Mouse (Mus musculus) thymus, postnatal 0 days (tissue): Measurements from ENCODE around the gene Plac1. TPM values are rescaled to one million over a fixed set of nuclear protein-coding genes. Genes with fewer than 3 reads are reported as not detected.
A peak's percentile ranks its signal among the peaks of the same experiment; 100 is the strongest.

Experiments
- DNase-seq: peaks from one replicate; pipeline ENCODE4 v3.0.0-alpha.2; 2015; ENCODE audit warnings: low spot score
- polyA plus RNA-seq: library from polyadenylated mRNA; unstranded; fragments of >200 nt; fragmentation: Nextera tagmentation; extraction: Ambion mirVana; gene quantifications from 2 replicates; pipeline ENCODE4 v1.2.1, GENCODE M21; 2015

Gene Plac1
- polyA plus RNA-seq, 1 experiment from 2014 or later = 0.92 TPM

DNA sequence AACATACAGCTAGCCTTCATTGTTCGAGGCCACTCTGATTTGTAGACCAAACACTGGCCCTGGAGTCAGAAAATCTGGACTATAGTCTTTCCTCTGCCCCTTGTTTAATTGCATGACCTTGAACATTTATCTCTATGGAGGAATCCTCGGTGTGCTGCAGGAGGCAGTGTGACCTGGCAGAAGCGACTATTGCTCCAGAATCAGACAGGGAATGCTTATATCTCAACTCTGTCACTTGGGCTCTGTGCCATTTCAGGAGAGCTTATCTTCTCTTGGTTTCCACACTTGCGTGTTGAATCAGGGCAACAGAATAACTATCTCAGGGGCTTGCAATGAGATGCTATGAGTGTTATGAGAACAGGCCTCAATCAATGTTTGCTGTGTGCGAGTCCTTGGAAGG, 38.3 kb downstream of the Plac1 start:
- DNase-seq = no peak

DNA sequence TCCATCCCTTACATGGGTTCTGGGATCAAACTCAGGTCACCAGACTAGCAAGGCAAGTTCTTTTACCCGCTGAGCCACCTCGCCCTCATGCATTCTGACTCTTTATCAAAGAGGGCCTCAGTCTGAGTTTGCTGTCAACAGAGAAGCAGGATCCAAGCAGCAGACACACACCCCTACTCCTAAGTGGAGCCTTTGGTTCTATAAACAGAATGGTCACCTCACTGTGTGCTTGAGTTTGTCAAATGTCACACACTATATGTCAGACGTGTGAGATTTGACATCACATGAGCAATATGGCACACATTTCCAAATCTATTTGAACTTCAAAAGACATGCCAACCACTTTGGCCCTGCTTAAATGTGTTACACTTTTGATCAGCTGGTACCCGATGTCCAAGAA, 42.2 kb downstream of the Plac1 start:
- DNase-seq = no peak

DNA sequence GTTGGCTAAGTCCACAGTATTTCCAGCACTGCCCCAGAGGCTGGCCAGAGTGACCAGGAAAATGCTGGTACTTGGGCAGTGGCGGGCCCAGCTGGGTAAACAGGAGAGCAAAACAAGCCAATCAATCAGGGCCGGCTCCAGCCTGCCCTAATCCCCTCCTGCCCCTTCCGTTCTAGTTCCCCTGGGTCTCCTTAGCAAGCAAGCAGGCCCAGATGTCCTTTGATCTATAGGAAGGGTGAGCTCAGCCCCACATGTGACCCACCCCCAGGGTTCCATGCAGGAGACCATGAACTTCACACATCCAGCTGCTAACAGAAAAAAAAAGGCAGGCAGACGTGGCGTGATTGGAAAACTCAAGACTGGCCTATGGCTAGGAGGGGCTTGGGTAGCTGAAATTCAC, 43.5 kb downstream of the Plac1 start:
- DNase-seq = no peak

DNA sequence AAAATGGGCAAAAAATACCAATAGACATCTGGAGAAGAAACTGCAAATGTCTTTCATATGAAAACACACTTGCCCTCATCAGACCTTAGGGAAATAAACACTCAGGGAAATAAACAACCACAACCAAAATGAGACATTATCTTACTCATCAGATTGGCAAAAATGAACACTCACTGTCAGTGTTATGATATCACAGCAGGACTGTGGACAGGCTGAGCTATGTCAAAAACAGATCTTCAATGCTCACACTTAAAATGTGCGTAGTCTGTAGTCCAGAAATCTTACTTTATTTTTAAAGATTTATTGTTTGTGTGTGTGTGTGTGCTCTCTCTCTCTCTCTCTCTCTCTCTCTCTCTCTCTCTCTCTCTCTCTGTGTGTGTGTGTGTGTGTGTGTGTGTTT, 51.2 kb downstream of the Plac1 start:
- DNase-seq = no peak

DNA sequence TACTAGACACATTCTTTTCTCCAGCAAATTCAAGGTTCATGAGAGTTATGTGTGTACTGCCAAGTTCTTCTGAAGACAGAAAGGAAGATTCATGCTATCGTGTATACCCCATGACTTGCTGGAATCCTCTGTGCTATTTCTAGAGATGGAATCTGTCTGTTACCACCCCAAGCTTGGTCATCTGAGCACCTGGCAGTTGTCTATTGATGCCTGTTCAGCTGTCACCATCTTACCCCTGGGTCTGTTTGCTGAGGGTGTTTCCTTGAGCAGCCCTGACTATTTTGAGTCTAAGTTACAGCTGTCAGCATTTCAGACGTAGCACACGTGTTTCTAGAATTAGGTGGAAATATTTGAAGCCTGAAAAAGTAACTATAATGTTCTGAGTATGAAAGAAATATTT, 60.1 kb downstream of the Plac1 start:
- no peak for DNase-seq

DNA sequence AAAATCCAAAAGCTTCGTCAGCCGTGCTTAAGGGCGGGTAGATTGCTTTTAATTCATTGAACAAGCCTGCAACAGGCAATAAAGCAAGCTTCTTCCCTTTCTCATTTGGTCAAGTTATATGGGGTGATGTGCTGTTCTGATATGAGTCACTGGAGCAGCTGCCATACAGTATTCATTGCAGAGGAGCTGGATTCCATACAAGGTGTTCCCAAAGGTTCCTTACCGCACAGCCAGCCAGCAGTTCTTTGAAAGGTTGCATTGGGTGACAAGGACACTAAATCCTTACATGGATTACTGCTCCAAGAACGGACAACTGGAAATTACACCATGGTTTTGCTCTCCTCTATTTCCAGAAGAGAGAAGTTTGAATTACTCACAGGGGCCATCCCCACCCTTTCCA, 63.6 kb downstream of the Plac1 start:
- no peak for DNase-seq

DNA sequence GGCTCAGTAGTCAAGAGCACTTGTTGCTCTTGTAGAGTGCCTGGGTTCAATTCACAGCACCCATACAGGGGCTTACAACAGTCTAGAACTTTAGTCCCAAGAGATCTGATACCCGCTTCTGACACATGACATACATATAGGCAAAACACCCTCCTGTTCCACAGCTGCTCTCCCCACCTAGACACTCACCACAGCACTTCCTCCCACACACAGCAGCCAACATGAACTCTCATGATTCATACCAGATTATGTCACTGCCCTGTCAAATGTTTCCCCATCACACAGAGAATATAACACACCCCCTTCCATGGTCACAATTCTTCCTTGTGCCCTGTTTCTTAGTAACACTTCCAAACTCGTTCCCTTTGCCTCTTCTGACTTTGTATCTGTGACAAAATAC, 71.3 kb downstream of the Plac1 start:
- peak; percentile 2 for DNase-seq

DNA sequence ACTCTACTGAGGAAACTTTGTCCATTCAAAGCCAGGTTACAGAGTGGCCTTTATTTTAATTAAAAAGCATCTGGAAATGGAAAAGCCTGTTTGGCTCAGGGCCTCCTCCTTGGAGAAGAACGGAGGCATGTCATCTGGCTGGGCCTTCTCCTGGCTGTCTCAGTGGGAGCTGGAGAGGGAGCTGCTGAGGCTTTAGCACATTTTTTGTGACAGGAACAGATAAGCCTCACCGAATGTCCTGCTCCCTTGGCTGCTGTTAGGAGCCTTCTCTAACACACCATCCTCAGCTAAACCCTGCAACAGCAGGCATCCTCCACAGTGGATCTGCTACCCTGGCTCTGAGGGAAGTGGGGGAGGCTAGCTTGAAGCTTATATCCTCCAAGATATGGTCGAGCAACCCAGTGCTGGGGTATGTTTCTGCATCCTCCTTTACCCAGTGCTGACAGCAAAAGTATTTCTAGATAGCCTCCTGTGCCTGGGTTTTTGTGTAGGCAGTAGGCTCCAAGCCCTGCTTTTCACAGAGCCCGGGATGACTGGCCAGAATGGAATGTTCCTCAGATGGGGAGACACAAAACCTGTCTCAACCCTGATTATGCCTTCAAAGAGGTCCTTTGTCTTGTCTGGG, 72.9 kb downstream of the Plac1 start:
- no peak for DNase-seq

DNA sequence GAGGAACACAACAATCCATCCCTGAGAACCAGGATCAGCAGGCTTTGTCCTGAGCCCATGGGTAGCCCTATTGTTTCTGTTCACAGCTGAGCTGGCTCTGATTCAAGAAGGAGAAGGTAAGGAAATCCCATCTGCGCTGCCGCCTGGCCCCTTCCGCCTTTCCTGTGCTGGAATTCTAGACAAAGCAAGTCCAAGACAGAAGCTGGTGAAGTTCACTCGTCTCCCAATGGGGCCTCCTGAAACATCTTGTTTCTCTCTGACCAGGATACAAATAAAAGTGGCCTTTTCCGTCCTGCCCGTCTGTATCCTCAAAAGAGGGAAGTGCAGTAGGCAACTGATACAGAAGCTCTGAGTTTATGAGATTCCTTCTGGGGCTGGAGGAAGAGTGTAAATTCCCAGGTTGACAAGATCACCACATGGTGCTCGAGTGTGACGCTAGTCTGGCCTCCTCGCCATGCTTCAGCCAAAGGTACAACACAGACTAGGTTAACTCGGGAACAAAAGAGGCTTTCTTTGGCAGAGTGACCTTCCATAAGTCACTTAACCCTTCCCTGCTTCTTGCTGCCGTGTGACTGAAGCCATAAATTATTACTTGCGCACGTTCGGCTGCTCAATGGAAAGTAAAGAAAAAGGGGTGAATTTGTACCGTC, 73.5 kb downstream of the Plac1 start:
- DNase-seq = no peak

DNA sequence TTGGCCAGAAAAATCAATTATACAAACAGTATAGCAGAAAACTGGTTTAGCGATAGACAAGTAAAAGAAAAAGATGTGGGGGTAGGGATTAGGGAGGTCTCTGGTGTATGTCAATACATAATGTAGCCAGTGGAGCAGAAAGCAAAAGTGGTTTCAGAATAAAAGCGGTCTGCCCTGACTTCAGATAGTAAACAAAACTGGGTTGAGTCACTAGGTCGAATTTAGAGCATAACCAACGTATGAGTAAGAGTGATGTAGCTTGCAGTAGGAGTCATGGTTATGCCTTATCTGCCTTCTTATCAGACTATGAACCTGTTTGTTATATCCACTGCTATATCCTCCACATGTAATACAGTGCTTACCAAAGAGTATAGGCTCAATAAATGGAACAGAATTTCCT, 77.3 kb downstream of the Plac1 start:
- DNase-seq = no peak

DNA sequence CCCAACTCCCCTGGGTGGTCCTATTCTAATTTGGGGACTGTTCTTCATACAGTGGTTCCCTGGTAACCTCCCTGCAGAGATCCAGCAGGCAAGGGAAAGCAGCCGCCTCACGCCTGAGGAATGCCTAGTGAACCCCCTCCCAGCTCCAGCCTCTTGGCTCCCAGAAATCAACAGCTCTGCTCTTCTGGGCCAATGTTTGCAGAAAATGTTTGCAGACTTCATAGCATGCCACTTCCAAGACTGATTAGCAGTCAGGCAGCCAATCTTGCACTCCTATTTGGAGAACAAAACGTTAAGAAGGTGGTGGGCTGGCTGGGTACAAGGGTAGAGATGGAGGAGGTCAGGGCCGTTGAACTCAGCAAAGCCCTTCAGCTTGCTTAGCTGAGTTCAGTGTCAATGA, 78.3 kb downstream of the Plac1 start:
- DNase-seq = no peak

DNA sequence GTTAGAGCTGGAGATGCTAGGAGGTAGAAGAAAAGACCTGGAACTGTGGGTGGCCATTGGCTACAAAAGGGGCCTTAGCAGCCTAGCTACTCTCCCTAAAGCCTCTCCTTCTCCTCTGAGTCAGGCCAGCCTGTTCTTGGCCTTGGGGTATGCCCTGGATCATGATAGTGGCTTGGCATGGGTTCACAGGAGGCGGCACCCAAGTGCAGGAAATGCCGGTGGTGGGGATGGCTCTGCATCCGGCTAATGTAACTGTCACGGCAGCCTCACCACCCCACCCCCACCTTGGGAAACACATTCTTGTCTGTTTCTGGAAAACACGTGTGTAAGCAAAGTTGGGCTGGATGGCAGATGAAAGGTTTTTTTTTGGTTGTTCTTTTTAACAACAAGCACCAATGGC, 78.8 kb downstream of the Plac1 start:
- peak; percentile 12 for DNase-seq

DNA sequence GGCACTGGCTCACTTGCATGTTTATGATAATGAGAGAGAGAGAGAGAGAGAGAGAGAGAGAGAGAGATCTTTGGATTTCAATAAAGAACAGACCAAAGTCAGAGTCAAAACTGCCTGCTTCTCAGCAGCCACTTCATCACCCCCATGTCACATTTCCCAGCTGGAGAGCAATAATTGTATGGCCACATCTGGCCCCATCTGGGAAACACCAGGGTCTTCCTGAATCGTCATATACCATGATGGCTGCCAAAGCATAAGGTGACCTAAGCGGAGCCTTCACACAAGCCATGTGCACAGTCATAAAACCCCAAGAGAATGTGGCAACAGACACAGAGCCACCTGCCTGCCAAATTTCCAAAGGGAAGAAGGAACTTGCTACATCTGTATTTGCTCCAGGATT, 91.9 kb downstream of the Plac1 start:
- no peak for DNase-seq

DNA sequence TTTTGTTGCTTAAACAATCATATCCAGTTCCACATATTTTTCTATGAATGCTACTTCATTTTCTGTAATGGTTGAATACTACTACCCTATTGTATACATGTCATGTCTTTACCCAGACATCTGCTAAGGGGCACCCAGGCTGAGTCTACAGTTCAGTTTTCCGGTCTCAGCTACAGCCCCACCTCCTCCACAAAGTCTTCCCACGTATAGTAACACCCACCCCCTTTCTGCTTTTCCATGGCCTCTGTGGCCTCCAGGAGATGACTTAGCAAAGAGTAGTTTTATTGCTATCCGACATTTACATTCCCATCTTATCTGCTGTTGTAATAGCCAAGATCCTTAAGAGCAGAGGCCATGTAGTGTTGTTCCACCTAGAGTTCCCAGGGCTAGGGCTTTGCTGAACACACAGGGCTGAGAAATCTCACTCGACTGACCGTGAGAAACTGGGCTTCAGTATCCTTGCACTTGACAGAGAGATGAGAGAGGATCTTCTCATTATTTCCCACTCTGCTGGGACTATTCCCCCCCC, 93.5 kb downstream of the Plac1 start:
- no peak for DNase-seq

DNA sequence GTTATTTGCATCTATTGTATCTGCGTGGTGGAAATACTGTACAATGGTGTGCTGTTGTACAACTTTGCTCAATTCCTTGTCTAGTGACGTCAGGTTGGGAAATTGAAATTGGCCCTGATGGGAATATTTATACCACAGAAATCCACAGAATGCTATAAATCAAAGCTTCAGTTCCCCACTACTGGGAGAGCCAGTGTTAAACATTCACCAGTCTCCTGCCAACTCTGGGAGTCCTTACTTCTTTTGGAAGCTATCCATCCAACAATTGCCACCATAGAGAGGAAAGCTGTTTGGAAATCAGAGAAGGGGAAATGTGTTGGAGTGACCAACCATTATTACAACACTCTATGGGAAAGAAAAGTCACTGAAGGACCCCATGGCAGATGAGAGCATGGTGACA, 100.3 kb downstream of the Plac1 start:
- DNase-seq = no peak

DNA sequence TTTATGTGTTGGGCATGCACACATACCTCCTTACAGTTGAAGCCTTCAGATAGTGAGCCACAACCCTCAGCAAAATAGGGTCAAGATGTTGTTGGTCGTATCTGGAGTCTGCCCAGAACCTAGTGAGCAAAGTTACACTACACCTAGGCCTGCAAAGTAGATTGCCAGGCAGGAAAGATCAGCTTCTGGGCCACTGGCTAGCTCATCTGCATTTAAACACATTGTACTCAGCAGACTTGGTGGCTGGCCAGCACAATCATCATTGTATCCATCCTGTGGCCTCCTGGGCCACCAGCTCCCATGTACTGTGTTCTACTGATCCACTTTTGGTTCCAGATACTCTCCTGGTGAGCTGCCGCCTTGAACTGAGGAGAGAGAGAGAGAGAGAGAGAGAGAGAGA, 102.8 kb downstream of the Plac1 start:
- no peak for DNase-seq

DNA sequence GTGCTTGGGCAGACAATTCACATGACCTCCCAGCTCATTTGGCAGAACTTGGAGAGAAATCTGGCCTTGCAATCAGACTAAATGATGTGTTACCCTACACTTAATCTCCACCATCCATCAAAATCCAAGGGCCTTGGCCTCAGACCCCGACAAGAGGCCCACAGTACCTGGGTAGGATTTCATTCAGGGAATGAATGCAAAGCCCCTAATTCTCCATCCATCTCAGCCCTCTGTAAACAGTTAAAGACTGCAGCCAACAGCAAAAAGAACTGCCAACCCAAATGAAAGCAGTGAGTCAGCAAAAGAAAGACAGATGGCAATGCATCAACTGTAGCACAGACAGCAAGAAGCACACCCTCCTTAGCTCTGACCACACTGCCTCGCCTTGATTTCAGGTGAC, 110.4 kb downstream of the Plac1 start:
- no peak for DNase-seq

DNA sequence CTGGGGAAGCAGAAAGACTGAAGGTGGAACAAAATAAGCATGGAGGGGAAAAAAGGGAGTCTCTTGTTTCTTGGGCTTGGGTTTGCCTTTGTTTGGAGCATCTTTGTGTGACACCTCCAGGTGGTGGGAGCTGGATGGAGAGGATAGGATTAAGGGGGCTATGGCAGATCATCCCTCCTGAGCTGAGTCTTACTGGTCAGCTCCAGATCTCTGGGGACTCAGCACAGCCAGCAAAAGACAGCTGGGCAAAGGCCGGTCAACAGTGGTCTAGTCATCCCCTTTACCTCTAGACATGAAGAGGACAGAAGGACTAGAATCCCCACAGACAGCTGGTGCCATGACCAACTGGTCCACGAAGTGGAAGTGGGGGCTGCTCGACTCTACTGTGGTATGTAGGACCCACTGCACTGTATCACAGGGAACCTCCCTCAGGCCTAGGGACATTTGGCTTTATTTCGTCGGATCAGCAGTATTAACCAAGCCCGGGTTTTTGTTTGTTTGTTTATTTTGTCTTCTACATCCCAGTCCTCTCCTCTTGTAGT, 113.3 kb downstream of the Plac1 start:
- DNase-seq = no peak

DNA sequence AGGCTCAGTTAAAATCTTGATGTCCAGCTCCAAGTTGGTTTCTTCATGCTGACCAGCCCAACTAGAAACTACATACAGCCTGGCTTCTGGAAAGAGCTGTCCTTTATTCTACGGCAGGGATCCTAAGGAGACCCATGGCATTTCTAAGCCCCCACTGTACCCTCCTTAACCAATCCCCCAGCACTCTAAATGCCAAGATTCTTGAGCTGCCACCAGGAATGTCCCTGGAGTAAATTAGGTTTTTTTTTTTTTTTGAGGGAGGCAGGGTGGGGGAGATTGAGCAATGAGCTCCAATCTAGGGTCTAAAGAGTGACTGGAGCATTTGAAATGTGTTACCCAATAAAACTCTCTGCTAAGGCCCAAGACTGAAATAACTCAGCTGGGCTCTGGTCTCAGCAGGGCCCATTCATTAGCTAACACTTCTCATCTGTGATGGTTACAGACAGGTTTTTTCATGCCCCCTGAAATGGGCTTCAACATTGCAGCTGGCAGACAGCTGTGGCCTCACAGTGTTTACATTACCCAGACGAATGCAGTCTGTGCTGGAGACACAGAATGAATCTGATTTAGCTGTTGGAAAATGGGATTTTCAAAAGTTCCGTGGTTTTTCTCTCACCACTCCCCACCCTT, 114.0 kb downstream of the Plac1 start:
- no peak for DNase-seq

DNA sequence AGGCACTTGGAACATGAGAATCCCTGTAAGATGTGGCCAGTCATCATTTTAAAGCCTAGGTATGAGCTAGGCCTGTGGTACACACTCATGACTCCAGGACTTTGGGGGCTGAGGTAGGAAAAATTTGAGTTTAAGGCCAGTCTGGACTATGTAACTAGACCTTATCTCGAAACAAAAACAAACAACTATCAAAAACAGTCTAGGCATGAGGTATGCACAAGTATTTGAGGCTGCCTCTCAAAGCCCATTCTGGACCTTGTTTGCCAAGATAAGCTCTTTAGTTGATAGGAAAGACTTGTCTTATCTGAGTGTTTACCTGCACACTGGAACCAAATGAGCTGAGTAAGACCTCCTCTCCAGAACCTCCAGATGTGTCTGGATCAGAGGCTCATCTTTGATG, 116.3 kb downstream of the Plac1 start:
- DNase-seq = no peak

DNA sequence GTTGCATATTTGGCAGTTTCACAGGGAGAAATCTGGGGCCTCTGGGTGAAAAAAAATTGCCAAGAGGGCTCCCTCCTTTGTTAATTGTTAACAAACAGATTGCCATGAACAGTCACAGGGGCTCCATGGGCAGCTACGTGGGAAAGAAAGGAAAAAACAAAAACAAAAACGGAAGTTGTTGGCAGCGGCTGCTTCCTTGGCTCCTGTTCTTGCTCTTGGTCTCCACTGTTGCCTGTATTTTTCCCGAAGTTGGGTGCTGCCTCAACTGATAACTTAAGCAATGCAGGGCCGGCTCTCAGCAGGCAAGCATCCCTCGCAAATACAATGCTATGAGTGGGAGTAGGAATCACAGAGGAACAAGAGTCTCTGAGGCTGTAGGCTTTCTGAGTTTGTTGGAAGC, 121.3 kb downstream of the Plac1 start:
- DNase-seq = no peak

DNA sequence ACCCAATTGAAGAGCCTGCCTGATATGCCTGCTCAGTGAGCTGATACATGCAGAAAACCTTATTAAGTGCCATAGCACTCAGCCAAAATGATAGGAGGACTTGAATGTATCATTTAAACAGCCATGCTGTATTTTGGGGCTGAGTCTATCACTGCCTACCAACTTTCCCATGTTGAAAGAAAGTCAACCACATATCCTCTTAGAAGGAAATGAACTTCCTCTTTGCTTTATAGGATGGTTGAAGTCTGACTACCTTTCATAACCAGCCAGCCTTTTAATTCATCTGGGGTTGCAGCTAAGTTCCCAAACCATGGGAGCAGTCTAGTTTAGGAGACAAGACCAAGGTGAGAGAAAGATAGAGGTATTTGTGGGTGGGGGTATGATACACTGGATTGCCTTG, 121.9 kb downstream of the Plac1 start:
- DNase-seq = no peak

DNA sequence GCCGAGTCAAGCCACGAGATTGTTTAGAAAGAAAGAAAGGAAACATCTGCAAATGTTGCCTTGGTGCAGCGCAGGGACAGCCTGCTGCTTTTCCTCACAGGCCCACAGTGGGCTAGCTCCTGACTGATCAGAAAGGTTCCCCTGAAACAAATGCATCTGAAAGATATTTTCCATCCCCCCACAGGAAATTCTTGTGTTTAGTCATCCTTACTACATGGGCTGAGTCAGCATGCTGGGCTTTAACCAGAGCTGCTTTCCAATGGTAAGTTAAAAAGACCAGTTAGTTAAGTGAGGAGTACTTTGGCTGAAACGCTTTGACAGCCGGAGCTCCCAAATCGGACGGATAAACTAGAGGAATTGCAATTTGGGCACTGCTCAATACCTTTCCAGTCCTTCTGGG, 124.9 kb downstream of the Plac1 start:
- no peak for DNase-seq
